Mouse (Mus musculus) liver, embryonic 16.5 days (tissue): ENCODE measurements at regions not wholly inside any gene's neighbourhood (a gene's known extent, or its start where the extent isn't known, plus 50 kb on each side); places are given as distances from the start of the nearest gene placed in this dataset.

Experiments used
- ATAC-seq: fragments of 200-750 bp; cut with Nextera tagmentation; 2 replicates; pipeline ENCODE4 v1.8.0; 2017; ENCODE audit warnings: low read depth, mild to moderate bottlenecking, moderate number of reproducible peaks, moderate library complexity
- H3K27ac ChIP-seq: fragments of 300-500 bp; sonication (generic); 2 replicates; pipeline ENCODE4 v1.5.1; 2014; ENCODE audit warnings: mild to moderate bottlenecking, low read length
- H3K27me3 ChIP-seq: fragments of 300-500 bp; sonication (generic); 2 replicates; pipeline ENCODE4 v1.6.1; 2014; ENCODE audit warnings: low read depth, low read length, mixed read lengths; ENCODE audit not compliant: control insufficient read depth, insufficient read depth
- H3K36me3 ChIP-seq: fragments of 300-500 bp; sonication (generic); 2 replicates; pipeline ENCODE4 v1.6.1; 2014; ENCODE audit warnings: mild to moderate bottlenecking; ENCODE audit not compliant: control insufficient read depth, insufficient read depth
- H3K4me1 ChIP-seq: fragments of 300-500 bp; sonication (generic); 2 replicates; pipeline ENCODE4 v1.6.1; 2014; ENCODE audit warnings: low read depth, low read length, mixed read lengths; ENCODE audit not compliant: control insufficient read depth
- H3K4me2 ChIP-seq: fragments of 300-500 bp; sonication (generic); 2 replicates; pipeline ENCODE4 v1.6.1; 2014; ENCODE audit warnings: low read depth, low read length, mixed read lengths
- H3K4me3 ChIP-seq: fragments of 300-500 bp; sonication (generic); 2 replicates; pipeline ENCODE4 v1.5.1; 2014; ENCODE audit warnings: low read depth, mild to moderate bottlenecking, low read length
- H3K9ac ChIP-seq: fragments of 300-500 bp; sonication (generic); 2 replicates; pipeline ENCODE4 v1.6.1; 2014; ENCODE audit warnings: low read depth, low read length
- H3K9me3 ChIP-seq: fragments of 300-500 bp; sonication (generic); replicated peaks from 2 replicates; pipeline ENCODE4 v1.6.1; 2016; ENCODE audit warnings: low read length; ENCODE audit not compliant: control insufficient read depth
- WGBS: fragments of 180-500 bp; shearing (Covaris S2); extraction: QIAGEN DNeasy Blood & Tissue Kit; methylation state at CpG from one replicate; pipeline ENCODE4 v1.1.7; 2014; ENCODE audit not compliant: insufficient replicate concordance; 5-methylcytosine and 5-hydroxymethylcytosine counted together

DNA sequence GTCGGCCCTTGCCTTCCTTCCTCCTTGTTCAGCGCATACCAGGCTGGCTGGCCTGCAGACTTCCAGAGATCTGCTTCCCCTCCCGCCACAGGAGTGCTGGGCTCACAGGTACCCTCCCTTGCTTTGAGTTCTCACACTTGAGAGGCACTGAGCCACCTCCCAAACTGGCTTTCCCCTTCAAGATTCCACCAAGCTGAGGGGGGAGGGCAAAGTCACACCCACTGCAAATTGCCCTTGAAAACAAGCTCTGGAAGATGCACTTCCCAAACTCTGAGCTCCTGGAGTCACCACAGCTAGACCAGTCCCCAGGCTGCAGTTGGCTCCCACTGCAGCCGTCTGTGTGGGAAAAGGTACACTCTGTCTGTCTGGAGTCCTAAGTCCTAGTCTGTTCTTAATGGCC is 142.1 kb upstream of the Slc22a12 start:
- ATAC-seq = no peak
- WGBS = 39% methylated on average over 4 of the region's 4 CpGs
- Histone ChIP-seq H3K36me3 (no peaks in the 10 kb centered on the region), H3K4me1 (no peaks in the 10 kb centered on the region), H3K9ac (no peak overlapping the region), H3K4me2 (no peak overlapping the region), H3K4me3 (no peak overlapping the region), H3K27ac (no peak overlapping the region), H3K27me3 (peaks cover 4% of the 10 kb centered on the region; the same call in 1 of the 2 replicates), H3K9me3 (no peaks in the 10 kb centered on the region)

DNA sequence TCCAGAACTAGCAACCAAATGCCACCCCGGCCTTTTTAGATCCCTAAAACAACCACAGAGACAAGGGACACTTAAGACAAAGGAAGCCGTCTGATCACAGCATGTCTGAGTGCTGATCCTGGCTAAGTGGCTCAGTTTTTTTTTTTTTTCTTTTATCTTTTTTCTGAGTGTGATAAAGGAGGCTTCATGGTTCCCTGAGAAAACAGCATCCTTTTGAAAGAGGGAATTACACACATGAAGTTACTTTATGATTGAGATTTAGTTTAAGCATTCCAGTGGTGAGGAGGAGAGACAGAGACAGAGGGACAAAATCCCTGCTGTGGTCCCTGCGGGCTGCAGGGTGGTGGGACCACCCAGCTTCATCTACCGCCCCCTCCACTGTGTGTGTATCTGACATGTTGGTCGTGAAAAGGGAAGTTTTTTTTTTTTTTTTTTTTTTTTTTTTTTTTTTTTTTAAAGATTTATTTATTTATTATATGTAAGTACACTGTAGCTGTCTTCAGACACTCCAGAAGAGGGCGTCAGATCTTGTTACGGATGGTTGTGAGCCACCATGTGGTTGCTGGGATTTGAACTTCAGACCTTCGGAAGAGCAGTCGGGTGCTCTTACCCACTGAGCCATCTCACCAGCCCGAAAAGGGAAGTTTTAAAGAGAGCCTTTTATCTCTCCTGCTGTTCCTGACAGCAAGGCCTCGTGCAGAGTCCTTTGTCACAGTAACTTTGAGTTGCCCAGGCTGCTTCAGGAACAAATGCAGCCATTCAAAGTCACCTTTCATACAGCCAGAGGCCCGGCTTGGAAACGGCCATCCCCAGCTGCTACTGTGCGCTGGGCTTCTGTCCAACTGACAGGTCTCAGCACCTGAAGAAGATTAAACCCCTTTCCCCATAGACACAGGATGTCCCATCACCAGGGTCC is 136.8 kb upstream of the Slc22a12 start:
- no peak for ATAC-seq
- H3K27me3 ChIP-seq = no peaks in the 10 kb centered on the region
- 32% methylated on average over 12 of the region's 14 CpGs for WGBS

DNA sequence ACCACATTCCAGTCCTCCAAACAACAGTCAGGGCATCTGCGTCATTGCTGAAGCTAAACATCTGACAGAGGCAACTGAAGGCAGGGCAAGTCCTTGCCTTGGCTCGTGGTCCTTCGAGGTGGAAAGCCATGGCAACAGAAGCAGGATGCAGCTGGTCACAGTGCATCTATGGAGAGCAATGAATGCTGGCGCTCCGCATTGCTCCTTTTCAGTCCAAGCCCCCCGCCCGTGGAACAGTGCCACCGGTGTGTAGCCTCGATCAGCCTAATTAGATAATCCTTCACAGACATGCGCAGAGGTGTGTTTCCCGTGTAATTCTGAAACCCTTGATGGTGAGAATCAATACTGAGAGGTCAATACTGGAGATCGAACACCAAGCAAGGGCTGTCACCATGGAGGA is 134.7 kb upstream of the Slc22a12 start:
- Histone ChIP-seq H3K27ac (no peak overlapping the region), H3K36me3 (no peaks in the 10 kb centered on the region), H3K9me3 (no peaks in the 10 kb centered on the region), H3K4me1 (no peaks in the 10 kb centered on the region), H3K4me3 (no peak overlapping the region), H3K9ac (no peak overlapping the region), H3K4me2 (no peak overlapping the region), H3K27me3 (no peaks in the 10 kb centered on the region)
- WGBS = 71% methylated on average over 12 of the region's 12 CpGs
- no peak for ATAC-seq

More for the DNA sequence above, 136.8 kb upstream of the Slc22a12 start:
- no peaks in the 10 kb centered on the region for H3K9me3 ChIP-seq
- no peaks in the 10 kb centered on the region for H3K36me3 ChIP-seq
- H3K27ac ChIP-seq = no peak overlapping the region
- no peak overlapping the region for H3K4me2 ChIP-seq
- H3K4me1 ChIP-seq = no peaks in the 10 kb centered on the region
- H3K4me3 ChIP-seq = no peak overlapping the region
- no peak overlapping the region for H3K9ac ChIP-seq

DNA sequence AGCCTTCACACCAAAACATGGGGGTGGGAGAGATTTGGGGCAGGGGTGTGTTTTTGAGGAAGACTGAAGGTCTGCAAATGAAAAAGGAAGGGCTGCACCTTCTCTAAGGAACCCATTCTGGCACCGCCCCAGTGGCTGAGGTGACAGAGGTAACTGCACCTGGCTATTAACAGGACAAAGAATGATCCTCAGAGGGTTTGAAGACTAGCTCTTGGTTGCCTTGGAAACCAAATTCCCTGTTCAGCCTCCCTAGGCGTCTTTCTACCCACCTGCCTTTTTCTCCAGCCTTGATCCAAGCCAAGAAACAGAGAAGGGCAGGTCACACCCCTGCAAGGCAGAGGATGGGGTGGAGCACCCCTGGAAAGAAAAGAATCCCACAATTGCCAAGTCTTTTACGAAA is 132.8 kb upstream of the Slc22a12 start:
- H3K9me3 ChIP-seq = no peaks in the 10 kb centered on the region
- no peak overlapping the region for H3K4me2 ChIP-seq
- WGBS = 58% methylated on average over 3 of the region's 3 CpGs
- no peaks in the 10 kb centered on the region for H3K27me3 ChIP-seq
- H3K4me3 ChIP-seq = no peak overlapping the region
- H3K4me1 ChIP-seq = no peaks in the 10 kb centered on the region
- H3K27ac ChIP-seq = no peak overlapping the region
- no peak for ATAC-seq
- no peaks in the 10 kb centered on the region for H3K36me3 ChIP-seq
- no peak overlapping the region for H3K9ac ChIP-seq

DNA sequence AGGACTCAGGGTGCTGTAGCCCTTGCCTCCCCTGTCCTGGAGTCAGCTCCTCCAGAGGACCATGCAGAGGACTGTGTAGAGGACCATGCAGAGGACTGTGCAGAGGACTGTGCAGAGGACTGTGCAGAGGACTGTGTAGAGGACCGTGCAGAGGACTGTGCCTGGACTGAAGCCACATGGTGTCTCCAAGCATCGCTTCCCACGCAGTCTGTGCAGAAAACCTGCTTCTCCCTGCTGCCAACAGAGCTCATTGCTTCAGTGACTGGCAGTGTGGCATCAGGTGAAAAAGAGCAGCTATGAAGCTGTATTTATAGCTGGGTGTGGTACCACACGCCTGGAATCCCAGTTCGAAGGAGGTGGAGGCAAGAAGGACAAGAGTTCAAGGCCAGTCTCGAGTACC is 128.9 kb upstream of the Slc22a12 start:
- Histone ChIP-seq H3K27ac (no peak overlapping the region), H3K36me3 (no peaks in the 10 kb centered on the region), H3K4me2 (no peak overlapping the region), H3K4me3 (no peak overlapping the region), H3K9me3 (no peaks in the 10 kb centered on the region), H3K27me3 (no peaks in the 10 kb centered on the region), H3K4me1 (no peaks in the 10 kb centered on the region), H3K9ac (no peak overlapping the region)
- 71% methylated on average over 6 of the region's 6 CpGs for WGBS
- no peak for ATAC-seq

DNA sequence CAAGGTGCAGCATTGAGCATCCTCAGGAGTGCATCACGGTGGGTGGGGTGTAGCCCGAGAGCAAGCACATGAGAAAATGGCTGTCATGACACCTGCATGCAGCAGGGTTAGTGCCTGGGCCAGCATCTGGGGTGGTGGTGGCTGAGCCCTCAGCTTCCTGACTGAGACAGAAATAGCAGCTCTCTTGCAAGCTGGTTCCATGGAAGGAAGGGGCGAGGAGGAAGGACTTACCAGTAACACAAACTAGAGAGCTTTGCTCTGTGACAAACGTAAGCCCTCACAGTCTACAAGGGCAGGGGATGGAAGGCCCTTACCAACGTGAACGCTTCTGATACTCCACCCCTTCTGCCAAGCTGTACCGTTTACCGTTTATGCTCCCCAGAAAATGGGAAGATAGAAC is 127.0 kb upstream of the Slc22a12 start:
- H3K36me3 ChIP-seq = no peaks in the 10 kb centered on the region
- no peak overlapping the region for H3K9ac ChIP-seq
- H3K4me2 ChIP-seq = no peak overlapping the region
- H3K27ac ChIP-seq = no peak overlapping the region
- H3K4me3 ChIP-seq = no peak overlapping the region
- no peaks in the 10 kb centered on the region for H3K4me1 ChIP-seq
- no peaks in the 10 kb centered on the region for H3K27me3 ChIP-seq
- ATAC-seq = no peak
- WGBS = 28% methylated on average over 8 of the region's 8 CpGs
- H3K9me3 ChIP-seq = no peaks in the 10 kb centered on the region

DNA sequence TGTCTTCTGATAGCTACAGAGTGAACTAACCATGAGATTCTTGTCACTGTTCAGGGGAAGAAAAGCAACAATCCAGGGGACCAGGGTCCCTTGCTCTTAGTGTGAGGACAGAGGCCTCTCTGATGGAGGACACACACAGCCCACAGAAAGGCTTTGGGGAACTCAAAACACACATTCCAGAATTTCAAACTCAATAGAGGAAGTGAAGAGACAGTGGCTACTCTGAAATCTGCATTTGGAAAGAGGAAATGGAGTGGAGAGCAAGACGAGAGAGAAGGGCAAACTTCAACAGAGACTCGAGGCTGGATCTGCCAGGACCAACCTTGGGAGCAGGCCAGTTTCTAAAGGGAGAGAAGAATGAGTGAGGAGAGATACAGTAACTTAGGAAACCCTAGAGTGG is 125.7 kb upstream of the Slc22a12 start:
- no peak for ATAC-seq
- H3K27me3 ChIP-seq = no peaks in the 10 kb centered on the region
- no peak overlapping the region for H3K4me3 ChIP-seq
- H3K27ac ChIP-seq = no peak overlapping the region
- no peaks in the 10 kb centered on the region for H3K36me3 ChIP-seq
- H3K4me2 ChIP-seq = no peak overlapping the region
- no peak overlapping the region for H3K9ac ChIP-seq
- H3K9me3 ChIP-seq = no peaks in the 10 kb centered on the region
- 15% methylated on average over 2 of the region's 2 CpGs for WGBS
- peaks cover under 1% of the 10 kb centered on the region; the same call in 1 of the 2 replicates for H3K4me1 ChIP-seq

DNA sequence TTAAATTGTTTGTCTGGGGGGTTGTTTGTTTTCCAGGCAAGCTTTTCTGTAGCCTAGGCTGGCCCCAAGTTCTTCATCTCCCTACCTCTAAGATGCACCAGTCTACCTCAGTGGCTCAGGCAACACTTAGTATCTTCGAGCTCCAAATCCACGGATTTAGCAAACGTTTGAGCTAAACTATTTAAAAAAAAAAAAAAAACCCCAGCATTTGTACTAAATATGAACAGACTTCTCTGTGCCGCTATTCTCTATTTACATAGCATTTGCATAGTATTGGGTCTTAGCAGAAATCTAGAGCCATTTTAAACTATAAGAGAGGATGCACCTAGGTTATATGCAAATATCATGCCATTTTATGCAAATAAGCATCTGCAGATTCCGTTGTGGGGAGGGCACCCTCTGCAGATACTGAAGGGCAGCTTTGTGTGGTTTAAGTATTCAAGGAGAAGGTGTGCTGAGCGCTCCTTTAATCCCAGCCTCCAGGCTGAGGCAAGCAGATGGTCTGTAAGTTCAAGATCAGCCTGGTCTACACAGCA is 123.4 kb upstream of the Slc22a12 start:
- 60% methylated on average over 6 of the region's 6 CpGs for WGBS
- no peak overlapping the region for H3K4me2 ChIP-seq
- no peaks in the 10 kb centered on the region for H3K36me3 ChIP-seq
- H3K4me1 ChIP-seq = peaks cover 8% of the 10 kb centered on the region
- no peak overlapping the region for H3K27ac ChIP-seq
- H3K27me3 ChIP-seq = no peaks in the 10 kb centered on the region
- no peaks in the 10 kb centered on the region for H3K9me3 ChIP-seq
- ATAC-seq = no peak
- H3K4me3 ChIP-seq = no peak overlapping the region
- H3K9ac ChIP-seq = no peak overlapping the region

DNA sequence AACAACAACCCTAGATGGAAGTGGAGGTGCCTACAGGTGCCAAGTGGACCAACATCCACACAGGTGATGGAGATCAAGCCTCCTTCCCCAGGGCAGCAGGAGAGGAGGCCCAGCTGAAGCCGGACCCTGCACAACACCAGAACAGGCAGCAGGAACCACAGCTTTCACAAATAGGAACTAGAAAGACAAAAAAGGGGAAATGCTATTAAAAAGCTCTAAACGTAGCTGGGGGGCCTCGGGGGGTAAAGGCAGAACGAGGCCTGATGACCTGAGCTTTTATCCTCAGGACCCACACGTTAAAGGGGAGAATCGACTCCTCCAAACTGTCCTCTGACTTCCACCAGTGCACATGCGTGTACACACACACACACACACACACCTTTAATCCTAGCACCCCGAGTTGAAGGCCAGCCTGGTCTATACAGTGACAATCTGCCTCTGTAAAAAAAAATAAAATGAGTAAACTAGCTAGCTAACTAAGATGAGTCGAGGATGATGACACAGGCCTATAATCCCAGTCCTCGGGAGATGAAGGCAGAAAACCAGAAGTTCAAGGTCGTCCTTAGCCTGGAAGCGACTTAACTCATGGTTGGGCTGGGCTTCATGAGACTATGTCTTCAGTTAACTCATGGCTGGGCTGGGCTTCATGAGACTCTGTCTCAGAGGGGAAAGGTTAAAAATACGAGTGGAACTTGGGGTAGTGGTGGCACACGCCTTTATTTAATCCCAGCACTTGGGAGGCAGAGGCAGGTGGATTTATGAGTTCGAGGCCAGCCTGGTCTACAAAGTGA is 122.6 kb upstream of the Slc22a12 start:
- H3K4me2 ChIP-seq = no peak overlapping the region
- H3K9ac ChIP-seq = no peak overlapping the region
- no peak overlapping the region for H3K27ac ChIP-seq
- H3K4me1 ChIP-seq = peaks cover 10% of the 10 kb centered on the region
- H3K9me3 ChIP-seq = no peaks in the 10 kb centered on the region
- H3K4me3 ChIP-seq = no peak overlapping the region
- WGBS = 34% methylated on average over 15 of the region's 15 CpGs
- H3K27me3 ChIP-seq = no peaks in the 10 kb centered on the region
- H3K36me3 ChIP-seq = no peaks in the 10 kb centered on the region
- no peak for ATAC-seq
